Mouse (Mus musculus): ENCODE measurements around the gene Slc22a21. TPM values are rescaled to one million over a fixed set of nuclear protein-coding genes. Genes with fewer than 3 reads are reported as not detected.

Slc22a21 gene
- polyA plus RNA-seq (2012; ENCODE audit: low replicate concordance): 3.1 TPM in 2 replicates

GRCm38 (mm10) chr11:53979788-53980621 is at the start of gene Slc22a21:
Slc22a21 (minus strand) TSS chr11:53980332.

GRCm38 (mm10) chr11:54028044-54028951 is 48.2 kb upstream of the Slc22a21 start, which contains the start of gene Slc22a4:
Slc22a4 (minus strand) TSS chr11:54028090.

Other genes starting within 250 kb of the Slc22a21 start
- 4.8 and 5.7 TPM in 2 replicates for gene Irf1, start 210.3 kb downstream of the Slc22a21 start, polyA plus RNA-seq (2012; ENCODE audit: low replicate concordance)
- gene Gm17334, start 207.1 kb downstream of the Slc22a21 start, polyA plus RNA-seq (2012; ENCODE audit: low replicate concordance): not detected in 2 replicates
- gene Gm12216, start 121.1 kb downstream of the Slc22a21 start, polyA plus RNA-seq (2012; ENCODE audit: low replicate concordance): 0.54 and 0.59 TPM in 2 replicates
- gene Slc22a5, start 88.7 kb downstream of the Slc22a21 start, polyA plus RNA-seq (2012; ENCODE audit: low replicate concordance): 6.1 and 7.1 TPM in 2 replicates
- gene Slc22a4, start 47.8 kb upstream of the Slc22a21 start, polyA plus RNA-seq (2012; ENCODE audit: low replicate concordance): 10.3 and 16.7 TPM in 2 replicates
- 3.8 and 4.9 TPM in 2 replicates for gene Pdlim4, start 88.7 kb upstream of the Slc22a21 start, polyA plus RNA-seq (2012; ENCODE audit: low replicate concordance)
- 0.07 and 0.38 TPM in 2 replicates for gene P4ha2, start 119.8 kb upstream of the Slc22a21 start, polyA plus RNA-seq (2012; ENCODE audit: low replicate concordance)